Mouse (Mus musculus) large intestine, adult 2 months (tissue): ENCODE results near the gene Dtymk. TPM values are rescaled to one million over a fixed set of nuclear protein-coding genes. Genes with fewer than 3 reads are reported as not detected.

Source experiments
- DNase-seq: peaks from one replicate; pipeline ENCODE4 v3.0.0-alpha.2; 2012; ENCODE audit warnings: low read depth, low spot score
- WGBS: fragments of 180-500 bp; shearing (Covaris S2); methylation state at CpG from one replicate; pipeline ENCODE4 v1.1.7; 2018; 5-methylcytosine and 5-hydroxymethylcytosine counted together
- polyA plus RNA-seq: library from polyadenylated mRNA; depleted of rRNA; stranded (reverse); fragments of >200 nt; gene quantifications from 2 replicates; pipeline ENCODE4 v1.2.3, GENCODE M21; 2012; rRNA removed

The Dtymk gene
- polyA plus RNA-seq, 1 experiment, result 43.9 TPM

GRCm38 (mm10) chr1:93753911-93754572 lies 47.7 kb downstream of the Dtymk start:
- WGBS, result under 1% methylated on average over 59 of the region's 59 CpGs
- DNase-seq, result no peak

- DNase-seq, result no peak
- 88% methylated on average over 6 of the region's 6 CpGs for WGBS
Observed at GRCm38 (mm10) chr1:93751290-93751689, 50.4 kb downstream of the Dtymk start, which contains the start of gene Atg4b. Gene Atg4b, plus strand, starts transcription at chr1:93751500.

- 50% methylated on average over 1 of the region's 1 CpGs for WGBS
- no peak for DNase-seq
Observed at GRCm38 (mm10) chr1:93748539-93748938, 53.2 kb downstream of the Dtymk start.

- no peak for DNase-seq
- WGBS, result 79% methylated on average over 5 of the region's 5 CpGs
Observed at GRCm38 (mm10) chr1:93746179-93746578, 55.6 kb downstream of the Dtymk start.

- DNase-seq, result no peak
Observed at GRCm38 (mm10) chr1:93742910-93743309, 58.8 kb downstream of the Dtymk start.

Other genes starting within 250 kb of the Dtymk start
- 262 and 267 TPM in 2 replicates for gene Stk25, start 143.3 kb downstream of the Dtymk start, polyA plus RNA-seq
- gene Bok, start 116.3 kb downstream of the Dtymk start, polyA plus RNA-seq, result 23.9 and 25.5 TPM in 2 replicates
- gene Atg4b, start 50.4 kb downstream of the Dtymk start, polyA plus RNA-seq, result 43.7 and 52.2 TPM in 2 replicates
- gene Thap4, start 47.1 kb downstream of the Dtymk start, polyA plus RNA-seq, result 113 and 122 TPM in 2 replicates
- gene Ing5, start 2.0 kb upstream of the Dtymk start, polyA plus RNA-seq, result 5.0 and 5.6 TPM in 2 replicates
- gene D2hgdh, start 23.0 kb upstream of the Dtymk start, polyA plus RNA-seq, result 8.7 and 15.9 TPM in 2 replicates
- 13.6 and 31.8 TPM in 2 replicates for gene Gal3st2, start 59.4 kb upstream of the Dtymk start, polyA plus RNA-seq
- gene Gal3st2b, start 116.4 kb upstream of the Dtymk start, polyA plus RNA-seq, result 28.3 and 73.6 TPM in 2 replicates
- 0.11 and 0.22 TPM in 2 replicates for gene Gal3st2c, start 188.6 kb upstream of the Dtymk start, polyA plus RNA-seq
- not detected in 2 replicates for gene Neu4, start 218.5 kb upstream of the Dtymk start, polyA plus RNA-seq